Comparison of ENCODE assay signal across 14 mouse cellular contexts in genomic region chr10:128488776-128489175, GRCm38 (mm10). TPM values are rescaled to one million over a fixed set of nuclear protein-coding genes. Genes with fewer than 3 reads are reported as not detected.
DNase-seq lines count a peak whose midpoint lies in the region; ATAC-seq and TF ChIP-seq lines count a peak whose summit lies in the region.
"Had no signal": no experiment of that assay in that cellular context is flagged by ENCODE, and none has a peak within 500 bp of the region (broad histone marks: within the 10 kb centered on the region; RNA-seq: fewer than 3 reads in every experiment).

No protein-coding gene starts in this region.

- DNase-seq in gastrocnemius, adult 2 months: peak; percentile 13
- no peak for DNase-seq in gastrocnemius, postnatal 36 days
- no peak for DNase-seq in layer of hippocampus, adult 2 months (ENCODE audit: low spot score in 2 of 2)
- no peak for DNase-seq in layer of hippocampus, postnatal 25 days (ENCODE audit: extremely low spot score in 1 of 2, low spot score in 1 of 2)
- DNase-seq: heart, adult 18-20 months; liver, postnatal 0 days; thymus, adult 18-20 months had no signal

- no peak overlapping the region for H3K4me2 ChIP-seq in intestine, embryonic 15.5 days (replicated peaks)
- no peak overlapping the region for H3K4me2 ChIP-seq in stomach, embryonic 16.5 days (ENCODE audit: low read depth, low read length)
- H3K4me2 ChIP-seq: embryonic facial prominence, embryonic 12.5 days; hindbrain, embryonic 15.5 days; limb, embryonic 13.5 days; midbrain, embryonic 11.5 days had no signal

- H3K27me3 ChIP-seq in intestine, embryonic 15.5 days (replicated peaks): no peaks in the 10 kb centered on the region
- H3K27me3 ChIP-seq in stomach, embryonic 16.5 days (ENCODE audit: control insufficient read depth, insufficient read depth, low read length): no peaks in the 10 kb centered on the region
- H3K27me3 ChIP-seq: embryonic facial prominence, embryonic 12.5 days; hindbrain, embryonic 15.5 days; limb, embryonic 13.5 days had no signal

- no peak overlapping the region for H3K9ac ChIP-seq in intestine, embryonic 15.5 days
- no peak overlapping the region for H3K9ac ChIP-seq in stomach, embryonic 16.5 days (ENCODE audit: low read length)
- H3K9ac ChIP-seq: embryonic facial prominence, embryonic 12.5 days; hindbrain, embryonic 15.5 days; liver, postnatal 0 days had no signal

- no peak overlapping the region for H3K4me3 ChIP-seq in gastrocnemius, adult 2 months
- no peak overlapping the region for H3K4me3 ChIP-seq in layer of hippocampus, adult 2 months
- no peak overlapping the region for H3K4me3 ChIP-seq in intestine, embryonic 15.5 days (replicated peaks)
- H3K4me3 ChIP-seq in stomach, embryonic 16.5 days (replicated peaks; ENCODE audit: low read length): no peak overlapping the region
- H3K4me3 ChIP-seq: embryonic facial prominence, embryonic 12.5 days; hindbrain, embryonic 15.5 days; limb, embryonic 13.5 days had no signal

- WGBS in intestine, embryonic 15.5 days: 68% methylated on average over 4 of the region's 4 CpGs
- WGBS in stomach, embryonic 16.5 days: 68% methylated on average over 4 of the region's 4 CpGs

- no peak for ATAC-seq in intestine, embryonic 15.5 days
- no peak for ATAC-seq in stomach, embryonic 16.5 days (ENCODE audit: insufficient read depth, low FRiP score)
- no peak for ATAC-seq in granulocyte monocyte progenitor cell, adult 5-6 weeks (replicated peaks; ENCODE audit: poor library complexity, severe bottlenecking)
- ATAC-seq: liver, postnatal 0 days had no signal

- peak overlapping the region; percentile 100 for H3K27ac ChIP-seq in gastrocnemius, adult 2 months
- peak overlapping the region; percentile 96 for H3K27ac ChIP-seq in layer of hippocampus, adult 2 months
- H3K27ac ChIP-seq in intestine, embryonic 15.5 days: peak overlapping the region; percentile 56; the same call in 1 of the 2 replicates
- H3K27ac ChIP-seq in stomach, embryonic 16.5 days (ENCODE audit: low read length): peak overlapping the region; percentile 49; the same call in 1 of the 2 replicates
- H3K27ac ChIP-seq: embryonic facial prominence, embryonic 12.5 days had no signal

- H3K36me3 ChIP-seq in intestine, embryonic 15.5 days: peaks cover 40% of the 10 kb centered on the region
- peaks cover 28% of the 10 kb centered on the region for H3K36me3 ChIP-seq in stomach, embryonic 16.5 days (ENCODE audit: control insufficient read depth, insufficient read depth, low read length)

- no peaks in the 10 kb centered on the region for H3K9me3 ChIP-seq in intestine, embryonic 15.5 days
- no peaks in the 10 kb centered on the region for H3K9me3 ChIP-seq in stomach, embryonic 16.5 days (replicated peaks; ENCODE audit: control insufficient read depth, low read length)
- H3K9me3 ChIP-seq: embryonic facial prominence, embryonic 12.5 days; hindbrain, embryonic 15.5 days; limb, embryonic 13.5 days had no signal

- peaks cover 19% of the 10 kb centered on the region for H3K4me1 ChIP-seq in intestine, embryonic 15.5 days (replicated peaks)
- peaks cover 23% of the 10 kb centered on the region for H3K4me1 ChIP-seq in stomach, embryonic 16.5 days (ENCODE audit: control insufficient read depth, insufficient read depth, low read length)

- intact Hi-C loops in gastrocnemius, adult 2 months (cut with DNase I): no loop called here
- intact Hi-C loops in gastrocnemius, postnatal 36 days (cut with DNase I): no loop called here

- TF ChIP-seq CTCF in gastrocnemius, adult 2 months (IDR thresholded peaks at IDR 0.05): no peak
- no peak for TF ChIP-seq CTCF in layer of hippocampus, adult 2 months (conservative IDR thresholded peaks at IDR 0.05)

RNA-seq across cellular contexts. Expression of gene Myl6, which starts 5.2 kb away (rescaled TPM):
- 100 to 1,000 TPM; 171 to 179 TPM for total RNA-seq in gastrocnemius, adult 2 months (2021)
- total RNA-seq in gastrocnemius, postnatal 36 days (2021): 100 to 1,000 TPM; 155 to 171 TPM
- total RNA-seq in layer of hippocampus, adult 2 months (2021): 100 to 1,000 TPM; 519 to 544 TPM
- total RNA-seq in layer of hippocampus, postnatal 25 days (2021): 100 to 1,000 TPM; 551 to 619 TPM
- 1,676 and 1,825 TPM in 2 replicates for polyA plus RNA-seq in intestine, embryonic 15.5 days (2015; fragmentation: Nextera tagmentation; extraction: Ambion mirVana)
- polyA plus RNA-seq in stomach, embryonic 16.5 days (2015; fragmentation: Nextera tagmentation; extraction: Ambion mirVana): 2,126 and 2,216 TPM in 2 replicates
- 1,019 and 1,105 TPM in 2 replicates for total RNA-seq in granulocyte monocyte progenitor cell, adult 5-6 weeks (2014; fragmentation: Nextera tagmentation)
- total RNA-seq in granulocyte monocyte progenitor cell, adult 5-6 weeks (2017): 1,278 and 1,308 TPM in 2 replicates

RNA-seq across cellular contexts. Expression of gene Myl6b, which starts 9.7 kb away (rescaled TPM):
- total RNA-seq in gastrocnemius, adult 2 months (2021): 10 to 100 TPM in 1 of 2 experiments, 1 to 10 TPM in 1; 6.5 to 17.8 TPM
- total RNA-seq in gastrocnemius, postnatal 36 days (2021): 10 to 100 TPM in 1 of 2 experiments, 1 to 10 TPM in 1; 5.6 to 21.4 TPM
- total RNA-seq in layer of hippocampus, adult 2 months (2021): 10 to 100 TPM; 18.5 to 21.1 TPM
- total RNA-seq in layer of hippocampus, postnatal 25 days (2021): 10 to 100 TPM; 17.4 to 18.9 TPM
- polyA plus RNA-seq in intestine, embryonic 15.5 days (2015; fragmentation: Nextera tagmentation; extraction: Ambion mirVana): 2.4 and 2.7 TPM in 2 replicates
- 2.7 and 3.9 TPM in 2 replicates for polyA plus RNA-seq in stomach, embryonic 16.5 days (2015; fragmentation: Nextera tagmentation; extraction: Ambion mirVana)
- 10.7 and 13.7 TPM in 2 replicates for total RNA-seq in granulocyte monocyte progenitor cell, adult 5-6 weeks (2014; fragmentation: Nextera tagmentation)
- 1.2 and 1.7 TPM in 2 replicates for total RNA-seq in granulocyte monocyte progenitor cell, adult 5-6 weeks (2017)

RNA-seq across cellular contexts. Expression of gene Smarcc2, which starts 29.7 kb away (rescaled TPM):
- total RNA-seq in gastrocnemius, adult 2 months (2021): 10 to 100 TPM; 46.5 to 53.2 TPM
- 10 to 100 TPM; 39.2 to 46.4 TPM for total RNA-seq in gastrocnemius, postnatal 36 days (2021)
- total RNA-seq in layer of hippocampus, adult 2 months (2021): 100 to 1,000 TPM; 246 to 255 TPM
- 100 to 1,000 TPM; 228 to 242 TPM for total RNA-seq in layer of hippocampus, postnatal 25 days (2021)
- 62.5 TPM in 2 replicates for polyA plus RNA-seq in intestine, embryonic 15.5 days (2015; fragmentation: Nextera tagmentation; extraction: Ambion mirVana)
- polyA plus RNA-seq in stomach, embryonic 16.5 days (2015; fragmentation: Nextera tagmentation; extraction: Ambion mirVana): 59.5 and 62.4 TPM in 2 replicates
- 90.4 and 113 TPM in 2 replicates for total RNA-seq in granulocyte monocyte progenitor cell, adult 5-6 weeks (2014; fragmentation: Nextera tagmentation)
- total RNA-seq in granulocyte monocyte progenitor cell, adult 5-6 weeks (2017): 56.4 and 56.9 TPM in 2 replicates

RNA-seq across cellular contexts. Expression of gene Esyt1, which starts 36.9 kb away (rescaled TPM):
- 10 to 100 TPM; 13.7 to 14.3 TPM for total RNA-seq in gastrocnemius, adult 2 months (2021)
- total RNA-seq in gastrocnemius, postnatal 36 days (2021): 10 to 100 TPM; 12.8 to 13.0 TPM
- total RNA-seq in layer of hippocampus, adult 2 months (2021): 1 to 10 TPM; 5.5 TPM
- 1 to 10 TPM; 4.6 to 5.0 TPM for total RNA-seq in layer of hippocampus, postnatal 25 days (2021)
- polyA plus RNA-seq in intestine, embryonic 15.5 days (2015; fragmentation: Nextera tagmentation; extraction: Ambion mirVana): 28.4 and 29.3 TPM in 2 replicates
- polyA plus RNA-seq in stomach, embryonic 16.5 days (2015; fragmentation: Nextera tagmentation; extraction: Ambion mirVana): 32.9 TPM in 2 replicates
- 89.1 and 90.5 TPM in 2 replicates for total RNA-seq in granulocyte monocyte progenitor cell, adult 5-6 weeks (2014; fragmentation: Nextera tagmentation)
- total RNA-seq in granulocyte monocyte progenitor cell, adult 5-6 weeks (2017): 78.8 and 97.6 TPM in 2 replicates

RNA-seq across cellular contexts. Expression of gene Zc3h10, which starts 58.8 kb away (rescaled TPM):
- total RNA-seq in gastrocnemius, adult 2 months (2021): 1 to 10 TPM; 4.2 to 6.5 TPM
- total RNA-seq in gastrocnemius, postnatal 36 days (2021): 1 to 10 TPM; 3.7 to 5.3 TPM
- 10 to 100 TPM; 12.2 to 14.3 TPM for total RNA-seq in layer of hippocampus, adult 2 months (2021)
- total RNA-seq in layer of hippocampus, postnatal 25 days (2021): 10 to 100 TPM; 13.2 to 14.8 TPM
- polyA plus RNA-seq in intestine, embryonic 15.5 days (2015; fragmentation: Nextera tagmentation; extraction: Ambion mirVana): 14.5 and 15.2 TPM in 2 replicates
- 10.7 and 10.8 TPM in 2 replicates for polyA plus RNA-seq in stomach, embryonic 16.5 days (2015; fragmentation: Nextera tagmentation; extraction: Ambion mirVana)
- total RNA-seq in granulocyte monocyte progenitor cell, adult 5-6 weeks (2014; fragmentation: Nextera tagmentation): 8.8 and 9.7 TPM in 2 replicates
- total RNA-seq in granulocyte monocyte progenitor cell, adult 5-6 weeks (2017): 12.5 and 13.6 TPM in 2 replicates

Comparison
In these comparisons a context has a peak if more than half of its experiments do, and no peak if none do; other contexts are left out.
1. H3K27ac ChIP-seq: peak in every context shown above with its lines; median percentile 100 in gastrocnemius, adult 2 months; 96 in layer of hippocampus, adult 2 months; 56 in intestine, embryonic 15.5 days; 49 in stomach, embryonic 16.5 days.